Mouse (Mus musculus): ENCODE results near the gene Runx1.

GRCm38 (mm10) chr16:92786276-92786882 lies 39.6 kb downstream of the Runx1 start:
- TF ChIP-seq POLR2A (IDR thresholded peaks at IDR 0.05; ENCODE audit: control insufficient read depth, low read depth, low read length) (no peak), CTCF (IDR thresholded peaks at IDR 0.05; ENCODE audit: control insufficient read depth, insufficient read depth, insufficient replicate concordance, low read depth, low read length) (no peak)
